Mouse (Mus musculus) cortical plate, adult 2 months (tissue): ENCODE measurements around the gene Crhr1.

Source experiments
- CTCF ChIP-seq: fragments of 200-500 bp; IDR thresholded peaks from 2 replicates; pipeline ENCODE4 v1.5.1; 2011; ENCODE audit warnings: mild to moderate bottlenecking, control low read depth, low read length; ENCODE audit not compliant: insufficient read depth; ENCODE audit errors: extremely low read depth
- POLR2A ChIP-seq: fragments of 200-500 bp; IDR thresholded peaks from 2 replicates; pipeline ENCODE4 v1.6.1; 2011; ENCODE audit warnings: mild to moderate bottlenecking, low read length, control low read depth; ENCODE audit not compliant: insufficient read depth; ENCODE audit errors: extremely low read depth

- TF ChIP-seq CTCF, result no peak
- no peak for TF ChIP-seq POLR2A
Measured at GRCm38 (mm10) chr11:104223301-104223700, 90.6 kb downstream of the Crhr1 start.
